Mouse (Mus musculus): ENCODE results near the gene Htr1b. TPM values are rescaled to one million over a fixed set of nuclear protein-coding genes. Genes with fewer than 3 reads are reported as not detected.

The Htr1b gene
- 32.5 and 78.1 TPM in 2 replicates for polyA plus RNA-seq (2011; ENCODE audit: insufficient read length, low read depth, missing spikeins)

DNA sequence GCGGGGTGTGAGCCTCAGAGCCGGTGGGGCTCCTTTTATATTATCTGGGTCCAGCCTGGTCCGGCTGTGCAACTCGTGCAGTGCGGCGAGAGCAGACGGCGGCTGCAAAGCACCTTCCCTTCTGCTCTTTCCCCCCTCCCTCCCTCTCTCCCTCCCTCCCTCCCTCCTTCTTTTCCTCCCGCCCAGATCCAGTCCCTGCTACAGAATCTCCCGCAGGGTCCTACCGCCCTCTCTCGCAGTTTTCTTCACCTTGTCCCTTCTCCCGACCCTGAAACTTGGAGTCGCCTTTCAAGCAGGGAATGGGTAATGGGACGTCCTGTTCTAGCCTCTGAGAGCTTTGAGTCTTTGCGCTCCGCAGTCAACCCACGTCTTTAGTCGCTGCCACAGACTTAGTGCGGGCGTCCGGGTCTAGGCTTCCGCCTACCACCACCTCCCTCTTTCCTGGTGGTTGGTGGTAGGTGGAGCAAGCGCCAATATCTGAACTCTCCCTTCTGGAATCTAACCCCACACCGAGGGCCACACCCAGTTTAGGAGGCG, at the start of gene Htr1b:
Gene Htr1b (minus strand): TSS at position 392 of the 537 bp plus-strand sequence.
- H3K27ac ChIP-seq (ENCODE audit: insufficient read depth, low read length), result peak within 1 kb of the TSS; percentile 78
- peaks cover 4% of the 10 kb centered on the region; the same call in 1 of the 2 replicates for H3K4me1 ChIP-seq (ENCODE audit: control insufficient read depth, insufficient read depth, low read length)
- H3K4me3 ChIP-seq (ENCODE audit: insufficient read depth, low read length), result peak within 1 kb of the TSS; percentile 50
- TF ChIP-seq POLR2A (IDR thresholded peaks at IDR 0.05; ENCODE audit: low read depth, low read length) (peak; percentile 66), CTCF (IDR thresholded peaks at IDR 0.05; ENCODE audit: borderline replicate concordance, insufficient read depth, low read length) (no peak)

DNA sequence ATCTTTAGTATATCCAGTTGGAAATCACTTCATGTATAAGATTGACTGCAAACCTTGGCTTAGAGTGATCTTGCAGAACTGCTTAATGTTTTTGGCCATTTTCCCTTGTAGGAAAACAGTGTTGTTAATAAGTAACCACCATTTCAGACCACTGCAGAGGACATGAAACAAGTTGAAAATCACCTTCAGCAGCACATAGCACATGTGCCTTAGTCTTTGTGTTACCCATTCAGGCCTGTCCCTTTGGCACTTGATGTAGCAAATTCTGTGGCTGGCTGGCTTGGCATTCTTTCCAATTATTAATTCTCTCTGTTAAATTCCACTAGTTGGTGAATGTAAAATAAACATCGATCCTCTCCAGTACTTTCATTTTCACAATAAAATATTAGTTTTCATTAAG, 43.1 kb upstream of the Htr1b start:
- H3K4me1 ChIP-seq (ENCODE audit: control insufficient read depth, insufficient read depth, low read length), result no peaks in the 10 kb centered on the region
- H3K27ac ChIP-seq (ENCODE audit: insufficient read depth, low read length), result no peak overlapping the region
- no peak for TF ChIP-seq CTCF (IDR thresholded peaks at IDR 0.05; ENCODE audit: borderline replicate concordance, insufficient read depth, low read length)
- no peak for TF ChIP-seq POLR2A (IDR thresholded peaks at IDR 0.05; ENCODE audit: low read depth, low read length)
- no peak overlapping the region for H3K4me3 ChIP-seq (ENCODE audit: insufficient read depth, low read length)

DNA sequence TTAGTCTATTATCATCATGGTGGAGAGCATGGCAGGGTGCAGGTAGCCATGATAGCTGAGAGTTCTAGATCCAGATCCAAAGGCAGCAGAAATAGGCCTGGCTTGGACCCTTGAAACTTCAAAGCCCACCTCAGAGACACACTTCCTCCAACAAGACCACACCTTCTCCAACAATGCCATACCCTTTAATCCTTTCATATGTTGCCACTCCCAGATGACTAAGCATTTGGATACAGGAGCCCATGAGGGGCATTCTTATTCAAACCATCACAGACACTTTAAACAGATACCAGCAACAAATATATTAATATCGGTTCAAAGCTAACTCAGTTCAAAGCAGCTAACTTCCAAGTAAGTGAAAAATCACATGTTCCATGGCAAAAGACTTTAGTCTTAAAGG, 3.9 kb upstream of the Htr1b start:
- no peak overlapping the region for H3K4me3 ChIP-seq (ENCODE audit: insufficient read depth, low read length)
- H3K4me1 ChIP-seq (ENCODE audit: control insufficient read depth, insufficient read depth, low read length), result peaks cover 4% of the 10 kb centered on the region; the same call in 1 of the 2 replicates
- TF ChIP-seq POLR2A (IDR thresholded peaks at IDR 0.05; ENCODE audit: low read depth, low read length) (no peak), CTCF (IDR thresholded peaks at IDR 0.05; ENCODE audit: borderline replicate concordance, insufficient read depth, low read length) (no peak)
- no peak overlapping the region for H3K27ac ChIP-seq (ENCODE audit: insufficient read depth, low read length)

DNA sequence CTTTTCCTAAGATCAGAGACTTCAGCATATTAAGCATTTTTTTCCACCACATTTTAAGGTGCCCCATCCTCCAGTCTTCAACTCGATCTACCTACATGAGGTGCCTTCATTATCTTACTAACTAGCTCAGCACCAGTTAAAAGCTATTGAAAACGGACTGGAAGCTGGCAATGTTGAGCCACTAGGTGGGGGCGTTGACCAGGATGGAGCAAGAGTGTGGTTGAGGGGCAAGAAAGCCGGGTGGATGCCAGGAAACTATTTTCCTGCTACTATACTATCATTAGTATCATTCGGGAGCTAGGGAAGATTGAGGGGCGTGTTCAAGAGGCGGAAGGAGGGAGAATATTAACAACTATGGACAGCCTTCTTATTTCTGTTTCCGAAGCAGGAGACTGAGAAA, 1.5 kb upstream of the Htr1b start:
- H3K27ac ChIP-seq (ENCODE audit: insufficient read depth, low read length), result peak overlapping the region; percentile 78; the same call in 1 of the 2 replicates
- TF ChIP-seq CTCF (IDR thresholded peaks at IDR 0.05; ENCODE audit: borderline replicate concordance, insufficient read depth, low read length) (peak; percentile 61; the same call in 1 of the 2 replicates), POLR2A (IDR thresholded peaks at IDR 0.05; ENCODE audit: low read depth, low read length) (no peak)
- H3K4me1 ChIP-seq (ENCODE audit: control insufficient read depth, insufficient read depth, low read length), result peaks cover 4% of the 10 kb centered on the region; the same call in 1 of the 2 replicates
- no peak overlapping the region for H3K4me3 ChIP-seq (ENCODE audit: insufficient read depth, low read length)

DNA sequence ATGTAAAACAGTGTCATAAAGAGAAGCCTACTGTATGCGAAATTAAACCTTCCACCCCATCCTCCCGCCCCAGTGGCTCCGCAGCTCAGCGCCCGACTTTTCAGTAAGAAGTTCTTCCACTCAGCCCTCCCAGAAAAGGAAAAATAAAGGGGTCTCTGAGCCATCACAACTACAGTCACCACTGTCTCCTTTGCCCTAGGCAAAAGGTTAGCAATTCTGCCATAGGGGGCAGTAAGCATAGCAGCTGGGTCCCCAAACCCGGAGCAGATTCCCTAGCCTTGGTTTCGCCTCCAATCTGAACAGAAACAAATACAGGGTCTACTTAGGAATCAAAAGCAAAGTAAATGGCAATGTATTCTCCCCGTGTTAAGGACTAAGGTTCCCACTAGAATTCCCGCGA, 535 bp upstream of the Htr1b start:
- Histone ChIP-seq H3K27ac (ENCODE audit: insufficient read depth, low read length) (peak overlapping the region; percentile 78), H3K4me1 (ENCODE audit: control insufficient read depth, insufficient read depth, low read length) (peaks cover 4% of the 10 kb centered on the region; the same call in 1 of the 2 replicates), H3K4me3 (ENCODE audit: insufficient read depth, low read length) (peak overlapping the region; percentile 50)
- TF ChIP-seq POLR2A (IDR thresholded peaks at IDR 0.05; ENCODE audit: low read depth, low read length) (no peak), CTCF (IDR thresholded peaks at IDR 0.05; ENCODE audit: borderline replicate concordance, insufficient read depth, low read length) (no peak)

DNA sequence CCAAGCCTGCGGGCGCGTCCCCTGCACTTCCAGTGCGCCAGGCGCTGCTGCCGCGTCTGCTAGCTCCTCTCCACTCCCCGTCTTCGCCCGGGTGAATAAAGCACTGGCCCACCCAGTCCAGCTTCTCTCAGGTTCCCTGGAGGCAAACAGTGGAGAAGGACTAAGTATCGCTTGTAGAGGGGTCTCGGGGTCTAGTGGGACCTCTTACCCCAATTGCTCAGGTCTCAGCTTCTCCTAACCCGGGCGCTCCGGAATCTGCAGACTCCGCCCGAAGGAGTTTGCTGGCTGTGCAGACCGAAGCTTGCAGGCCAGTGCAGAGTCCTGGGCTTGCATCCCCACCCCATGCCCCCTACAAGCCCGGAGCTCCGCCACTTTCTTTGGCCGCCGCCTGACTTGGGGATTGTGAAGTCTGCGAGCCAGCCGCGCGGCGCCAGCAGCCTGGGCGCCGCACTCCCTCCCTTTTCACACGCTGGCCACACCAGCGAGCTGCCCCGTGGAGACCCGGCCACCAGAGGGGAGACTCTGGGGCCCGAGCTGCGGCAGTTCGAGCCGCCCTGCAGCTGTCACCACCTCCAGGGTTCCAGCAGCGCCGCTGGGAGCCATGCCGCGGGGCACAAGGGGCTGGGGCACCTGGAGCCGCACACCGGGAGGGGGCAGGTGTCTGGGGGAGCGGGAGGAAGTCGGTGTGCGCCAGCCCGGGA, 742 bp downstream of the Htr1b start:
- peak overlapping the region; percentile 50 for H3K4me3 ChIP-seq (ENCODE audit: insufficient read depth, low read length)
- peak overlapping the region; percentile 63 for H3K27ac ChIP-seq (ENCODE audit: insufficient read depth, low read length)
- TF ChIP-seq POLR2A (IDR thresholded peaks at IDR 0.05; ENCODE audit: low read depth, low read length) (no peak; the same call in 1 of the 2 replicates), CTCF (IDR thresholded peaks at IDR 0.05; ENCODE audit: borderline replicate concordance, insufficient read depth, low read length) (no peak)
- peaks cover 4% of the 10 kb centered on the region; the same call in 1 of the 2 replicates for H3K4me1 ChIP-seq (ENCODE audit: control insufficient read depth, insufficient read depth, low read length)

DNA sequence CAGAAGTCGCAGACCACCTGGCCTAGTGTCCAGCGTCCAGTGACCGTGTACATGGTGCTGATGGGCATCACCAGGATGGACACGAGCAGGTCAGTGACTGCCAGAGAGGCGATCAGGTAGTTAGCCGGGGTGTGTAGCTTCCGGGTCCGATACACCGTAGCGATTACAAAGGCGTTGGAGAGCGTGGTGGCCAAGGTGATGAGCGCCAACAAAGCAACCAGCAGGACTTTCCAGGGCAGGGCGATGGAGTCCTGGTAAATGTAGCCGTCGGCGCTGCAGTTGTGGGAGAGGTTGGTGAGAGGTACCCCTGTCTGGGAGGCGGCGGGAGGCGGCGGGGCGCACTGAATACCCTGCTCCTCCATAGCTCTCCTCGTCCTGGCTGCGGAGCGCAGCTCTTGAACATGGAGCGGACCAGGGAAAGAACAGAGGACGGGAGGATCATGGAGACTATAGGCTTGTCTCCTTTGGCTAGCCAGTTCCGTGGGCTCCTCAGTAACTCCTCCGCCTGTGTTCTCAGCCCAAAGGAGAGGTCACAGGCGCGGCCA, 1.4 kb downstream of the Htr1b start:
- Histone ChIP-seq H3K4me1 (ENCODE audit: control insufficient read depth, insufficient read depth, low read length) (peaks cover 5% of the 10 kb centered on the region; the same call in 1 of the 2 replicates), H3K4me3 (ENCODE audit: insufficient read depth, low read length) (peak overlapping the region; percentile 50), H3K27ac (ENCODE audit: insufficient read depth, low read length) (peak overlapping the region; percentile 63)
- TF ChIP-seq CTCF (IDR thresholded peaks at IDR 0.05; ENCODE audit: borderline replicate concordance, insufficient read depth, low read length), result no peak
- TF ChIP-seq POLR2A (IDR thresholded peaks at IDR 0.05; ENCODE audit: low read depth, low read length), result 0 out of 2 replicates have a peak, but pooled peaks have one; percentile 17

DNA sequence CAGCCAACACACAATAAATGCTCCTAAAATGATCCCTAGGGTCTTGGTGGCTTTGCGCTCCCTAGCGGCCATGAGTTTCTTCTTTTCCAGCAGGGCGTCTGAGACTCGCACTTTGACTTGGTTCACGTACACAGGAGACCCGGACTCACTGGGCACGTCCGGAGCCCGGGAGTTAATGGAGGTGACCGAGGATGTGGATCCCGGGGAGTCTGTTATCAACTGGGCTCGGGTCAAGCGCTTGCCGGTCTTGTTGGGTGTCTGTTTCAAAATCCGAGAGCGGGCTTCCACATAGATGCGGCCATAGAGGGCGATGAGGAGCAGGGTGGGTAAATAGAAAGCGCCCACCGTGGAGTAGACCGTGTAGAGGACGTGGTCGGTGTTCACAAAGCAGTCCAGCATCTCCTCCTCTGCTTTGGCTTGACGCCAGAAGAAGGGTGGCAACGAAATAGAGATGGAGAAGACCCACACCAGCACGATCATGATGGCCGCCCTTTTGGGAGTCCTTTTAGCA, 2.0 kb downstream of the Htr1b start:
- Histone ChIP-seq H3K27ac (ENCODE audit: insufficient read depth, low read length) (peak overlapping the region; percentile 63; the same call in 1 of the 2 replicates), H3K4me3 (ENCODE audit: insufficient read depth, low read length) (peak overlapping the region; percentile 50), H3K4me1 (ENCODE audit: control insufficient read depth, insufficient read depth, low read length) (peaks cover 6% of the 10 kb centered on the region; the same call in 1 of the 2 replicates)
- TF ChIP-seq CTCF (IDR thresholded peaks at IDR 0.05; ENCODE audit: borderline replicate concordance, insufficient read depth, low read length) (0 out of 2 replicates have a peak, but pooled peaks have one; percentile 13), POLR2A (IDR thresholded peaks at IDR 0.05; ENCODE audit: low read depth, low read length) (no peak)

DNA sequence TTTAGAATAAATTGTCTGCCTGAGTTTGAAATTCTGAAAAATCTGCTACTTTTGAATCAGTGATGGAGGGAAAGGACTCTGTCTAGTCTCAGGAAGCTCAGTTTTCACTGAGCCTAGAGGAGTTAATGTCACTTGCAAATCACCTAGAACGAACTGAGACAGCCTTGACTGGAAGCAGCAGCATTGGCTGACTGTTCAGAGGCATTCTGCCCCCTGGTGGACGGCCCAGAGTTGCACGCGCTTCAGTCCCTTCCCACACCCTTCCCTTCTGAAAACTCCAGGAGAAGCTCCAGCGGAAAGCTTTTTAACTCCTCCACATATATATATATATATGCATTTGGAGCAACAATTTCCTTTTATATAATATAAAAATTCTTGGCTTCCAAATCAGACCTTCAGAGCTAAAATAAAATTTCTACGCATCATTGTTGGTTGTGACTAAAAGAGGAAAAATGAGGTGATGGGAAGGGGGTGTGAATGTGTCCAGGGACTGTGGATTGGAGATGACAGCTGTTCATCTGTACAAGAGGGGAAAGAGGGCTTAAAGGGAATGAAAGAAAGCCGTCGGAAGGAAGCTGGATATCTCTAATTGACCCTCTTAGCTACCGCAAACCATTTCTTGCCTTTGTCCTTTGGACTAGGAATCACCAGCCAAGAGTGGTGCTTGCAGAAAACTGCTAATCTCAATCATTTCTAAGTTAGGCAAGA, 6.6 kb downstream of the Htr1b start:
- TF ChIP-seq POLR2A (IDR thresholded peaks at IDR 0.05; ENCODE audit: low read depth, low read length), result 0 out of 2 replicates have a peak, but pooled peaks have one; percentile 9
- peak; percentile 97 for TF ChIP-seq CTCF (IDR thresholded peaks at IDR 0.05; ENCODE audit: borderline replicate concordance, insufficient read depth, low read length)
- no peak overlapping the region for H3K4me3 ChIP-seq (ENCODE audit: insufficient read depth, low read length)
- H3K27ac ChIP-seq (ENCODE audit: insufficient read depth, low read length), result peak overlapping the region; percentile 49
- H3K4me1 ChIP-seq (ENCODE audit: control insufficient read depth, insufficient read depth, low read length), result peaks cover 10% of the 10 kb centered on the region

Measured in embryonic fibroblast, embryonic 13.5 days (primary cell).